Mouse (Mus musculus): ENCODE measurements around the gene Dnm2.

DNA sequence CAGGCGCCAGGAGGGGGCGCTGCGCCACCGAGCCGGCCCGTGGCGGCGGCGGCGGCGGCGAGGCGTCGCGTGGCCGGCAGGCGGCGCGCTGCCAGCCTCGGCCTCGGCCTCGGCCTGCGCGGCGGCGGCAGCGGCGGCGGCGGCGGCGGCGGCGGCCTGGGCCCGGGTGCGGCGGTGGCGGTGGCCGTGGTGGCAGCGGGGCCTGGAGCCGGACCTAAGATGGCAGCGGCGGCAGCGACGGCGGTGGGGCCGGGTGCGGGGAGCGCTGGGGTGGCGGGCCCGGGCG is 122.0 kb downstream of the Dnm2 start, which contains the start of gene Carm1:
- TF ChIP-seq EP300 (IDR thresholded peaks at IDR 0.05) (no peak), CTCF (IDR thresholded peaks at IDR 0.05) (no peak)

Measured in lung, postnatal 0 days (tissue).